Mouse (Mus musculus) adrenal gland, adult (tissue): ENCODE data around the gene Il11ra2.
"Not testable (repeated sequence)": the region's sequence is repeated elsewhere in the genome, so short reads cannot be mapped to it uniquely, and the experiment has no call there.

Experiments
- DNase-seq, 2 experiments: peaks; one replicate each; pipeline ENCODE4 v3.0.0; 2022 to 2023; ENCODE audit warnings: low spot score in 1 of 2; ENCODE audit not compliant: inconsistent age in 2 of 2

Il11ra2 gene

DNA sequence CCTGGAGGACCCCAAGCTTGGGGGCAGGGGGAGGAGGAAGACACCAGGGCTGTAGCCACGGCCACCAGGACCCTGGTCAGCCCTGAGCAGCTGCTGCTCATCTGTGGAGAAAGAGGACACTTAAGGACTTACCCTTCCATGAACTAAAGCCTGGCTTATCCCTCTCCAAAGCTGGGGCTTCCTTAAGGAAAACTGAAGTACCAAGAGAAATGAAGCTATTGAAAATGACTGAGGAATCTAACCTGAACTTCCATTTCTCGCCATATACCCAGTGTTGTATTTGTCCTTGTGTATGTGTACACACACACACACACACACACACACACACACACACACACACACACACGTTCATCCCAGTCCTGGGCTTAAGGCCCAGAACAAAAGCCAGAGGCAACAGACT is at the start of gene Il11ra2:
TSS of gene Il11ra2 (minus strand) at position 101 of the 400 bp plus-strand sequence.
- DNase-seq, result not testable (repeated sequence)

- DNase-seq, result not testable (repeated sequence)
These were observed 20.5 kb upstream of the Il11ra2 start for GRCm38 (mm10) chr4:42682183-42682524.

DNA sequence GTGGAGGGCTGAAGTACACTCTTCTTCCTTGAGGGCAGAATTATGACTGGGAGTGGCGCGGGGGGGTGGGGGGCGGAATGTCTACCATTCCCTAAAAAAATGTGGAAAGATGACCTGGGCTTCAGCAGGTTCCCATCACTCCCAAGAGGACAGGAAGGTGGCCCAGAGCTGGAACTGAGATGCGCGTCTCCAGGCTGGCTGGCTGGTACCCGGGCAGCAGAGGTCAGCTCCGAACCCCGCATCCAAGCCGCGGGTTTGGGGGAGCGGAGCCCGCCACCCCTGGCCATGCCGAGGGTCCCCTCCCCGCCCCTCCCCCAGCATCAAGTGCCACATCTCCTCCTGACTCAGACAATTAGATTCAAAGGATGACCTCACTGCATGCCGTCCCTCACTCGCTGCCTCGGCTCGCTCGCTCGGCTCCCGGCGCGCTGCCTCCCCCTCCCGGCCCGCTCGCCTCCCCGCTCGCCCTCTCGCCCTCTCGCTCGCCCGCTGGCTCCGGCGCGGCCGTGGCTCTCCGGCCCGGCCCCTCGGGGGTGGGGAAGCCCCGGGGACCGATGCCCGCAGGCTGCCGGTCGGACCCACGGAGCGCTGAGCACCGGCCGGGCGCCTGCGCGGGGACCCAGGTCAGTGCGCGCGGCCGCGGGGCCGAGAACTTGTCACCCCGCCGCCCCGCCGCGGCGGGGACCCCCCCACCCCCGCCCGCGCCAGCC is 19.9 kb upstream of the Il11ra2 start:
- DNase-seq, result not testable (repeated sequence)

DNA sequence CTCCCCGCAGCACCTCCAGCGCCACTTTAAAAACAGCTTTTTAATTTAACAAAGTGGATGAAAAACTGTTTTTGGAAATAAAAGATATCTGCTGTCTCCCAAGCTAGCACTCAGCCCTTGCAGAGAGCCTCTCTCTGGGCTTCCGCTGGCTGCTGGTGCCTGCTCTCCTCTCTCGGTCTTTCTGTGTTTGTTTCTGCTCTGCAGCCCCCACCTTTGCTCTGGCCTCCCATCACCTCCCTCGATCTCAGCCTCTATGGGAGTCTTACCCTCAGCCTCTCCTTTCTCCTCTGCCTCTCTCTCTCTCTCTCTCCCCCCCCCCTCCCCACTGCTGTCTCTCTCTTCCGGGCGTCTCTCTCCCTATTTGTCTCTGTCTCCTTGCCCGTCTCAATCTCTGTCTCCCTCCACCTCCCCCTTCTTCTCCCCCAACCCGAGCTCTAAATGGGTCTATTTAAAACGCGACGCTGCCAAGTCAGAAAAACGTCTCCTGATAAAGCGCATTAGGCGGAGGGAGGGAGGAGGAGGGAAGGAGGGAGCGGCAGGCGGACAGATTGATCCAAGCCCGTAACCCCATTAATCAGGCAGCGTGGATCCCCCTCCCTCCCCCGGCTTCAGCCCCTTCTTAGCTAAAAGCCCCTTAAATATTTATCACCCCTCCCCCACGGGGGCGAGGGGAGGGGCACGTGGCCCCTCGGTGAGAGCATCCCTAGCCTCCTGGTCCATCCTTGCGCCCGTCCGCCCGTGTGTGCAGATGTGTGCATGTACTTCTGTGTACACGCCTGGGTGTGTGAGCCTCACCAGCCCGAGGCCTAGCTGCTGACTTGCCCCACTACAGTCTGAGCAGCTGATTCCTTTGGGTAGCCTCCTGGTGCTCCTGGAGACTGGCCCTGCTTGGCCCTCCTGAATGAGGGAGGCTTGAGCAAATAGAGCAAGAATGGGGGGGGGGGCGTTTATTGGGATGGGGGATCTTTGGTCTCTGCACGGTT is 19.0 kb upstream of the Il11ra2 start:
- DNase-seq, result not testable (repeated sequence)

GRCm38 (mm10) chr4:42679365-42679764 is 17.7 kb upstream of the Il11ra2 start:
- not testable (repeated sequence) for DNase-seq

DNA sequence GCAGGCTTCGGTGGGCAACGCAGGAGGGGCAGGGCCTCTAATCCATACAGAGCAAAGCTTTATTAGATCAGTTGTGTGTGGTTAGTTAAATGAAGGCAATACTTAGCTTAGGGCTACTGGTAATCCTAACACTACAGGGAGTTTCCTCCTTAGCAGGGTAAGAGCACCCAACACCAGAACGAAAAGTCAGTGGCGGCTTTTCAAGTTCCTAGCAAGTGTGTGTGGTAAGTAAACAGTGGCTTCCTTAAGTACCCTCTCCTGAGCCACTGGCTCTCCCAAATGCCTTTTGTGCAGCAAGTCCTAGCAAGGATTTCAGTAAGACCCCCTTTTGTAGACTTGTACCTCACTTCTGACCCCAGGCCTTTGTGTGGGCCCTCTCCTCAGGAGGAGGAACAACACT is 13.7 kb upstream of the Il11ra2 start:
- DNase-seq, result not testable (repeated sequence)

GRCm38 (mm10) chr4:42654951-42655350 is 6.7 kb downstream of the Il11ra2 start, which contains the start of gene Ccl27b:
TSS of gene Ccl27b (plus strand) at chr4:42655251.
- not testable (repeated sequence) for DNase-seq

GRCm38 (mm10) chr4:42629419-42629818 is 32.3 kb downstream of the Il11ra2 start, which contains the start of gene Gm2564:
TSS of gene Gm2564 (plus strand) at chr4:42629719.
- not testable (repeated sequence) for DNase-seq

DNA sequence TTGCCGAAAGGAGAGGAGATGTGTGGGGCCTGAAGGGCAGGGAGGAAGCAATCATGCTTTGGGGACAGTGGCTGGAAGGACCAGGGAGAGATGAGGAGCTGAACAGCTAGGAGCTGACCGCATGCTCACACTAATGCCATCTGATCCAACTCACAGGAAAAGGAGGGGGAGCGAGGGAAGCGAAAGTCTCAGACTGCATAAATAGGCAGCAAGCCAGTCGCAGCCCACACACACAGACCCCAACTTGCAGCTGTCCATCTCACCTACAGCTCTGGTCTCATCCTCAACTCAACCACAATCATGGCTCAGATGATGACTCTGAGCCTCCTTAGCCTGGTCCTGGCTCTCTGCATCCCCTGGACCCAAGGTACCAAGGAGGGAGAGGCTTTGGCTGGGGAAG is 49.8 kb downstream of the Il11ra2 start, which contains the start of gene Gm10591:
TSS of gene Gm10591 (plus strand) at position 301 of the 400 bp plus-strand sequence.
- not testable (repeated sequence) for DNase-seq
